Mouse (Mus musculus) CH12.LX (cell line): ENCODE measurements around the gene Olfr33. TPM values are rescaled to one million over a fixed set of nuclear protein-coding genes. Genes with fewer than 3 reads are reported as not detected.
A peak's percentile ranks its signal among the peaks of the same experiment; 100 is the strongest.

Experiments
- DNase-seq: peaks from one replicate; pipeline ENCODE4 v3.0.0-alpha.2; 2013; ENCODE audit errors: extremely low read depth
- H3K27ac ChIP-seq: 2 replicates; pipeline ENCODE4 v1.5.1; 2012; ENCODE audit warnings: low read depth, mild to moderate bottlenecking, control low read depth, moderate library complexity; ENCODE audit not compliant: insufficient read depth
- H3K27me3 ChIP-seq: replicated peaks from 2 replicates; pipeline ENCODE3; 2012; ENCODE audit warnings: inconsistent platforms
- H3K36me3 ChIP-seq, 2 experiments: replicated peaks in 1 of 2; 2 replicates each; pipeline versions ENCODE3 to v1.6.1; 2012; ENCODE audit warnings: inconsistent platforms in 1 of 2, low read length in 1 of 2, mild to moderate bottlenecking in 1 of 2, mixed read lengths in 1 of 2, moderate library complexity in 1 of 2; ENCODE audit not compliant: control insufficient read depth in 1 of 2, insufficient read depth in 1 of 2
- H3K4me1 ChIP-seq, 2 experiments: 2 replicates each; pipeline ENCODE4 v1.6.1; 2012; ENCODE audit warnings: inconsistent platforms in 1 of 2, moderate library complexity in 1 of 2; ENCODE audit not compliant: insufficient read depth in 2 of 2, control insufficient read depth in 1 of 2
- H3K4me2 ChIP-seq: 2 replicates; pipeline ENCODE4 v1.6.1; 2012; ENCODE audit warnings: low read depth, mild to moderate bottlenecking, control low read depth; ENCODE audit not compliant: poor library complexity, insufficient read depth, severe bottlenecking
- H3K4me3 ChIP-seq, 3 experiments: fragments of 150-350 bp in 1 of 3; sonication (generic) in 1 of 3; replicated peaks in 1 of 3; 2 replicates each; pipeline versions ENCODE3 to v1.5.1; 2011 to 2012; ENCODE audit warnings: low read depth in 2 of 3, low read length in 2 of 3, mild to moderate bottlenecking in 2 of 3, moderate library complexity in 2 of 3, control low read depth in 1 of 3, improper control_type of control experiment in 1 of 3, inconsistent platforms in 1 of 3, mixed read lengths in 1 of 3; ENCODE audit not compliant: poor library complexity in 1 of 3
- H3K79me2 ChIP-seq: replicated peaks from 2 replicates; pipeline ENCODE4 v1.6.1; 2012; ENCODE audit warnings: mild to moderate bottlenecking, moderate library complexity; ENCODE audit not compliant: control insufficient read depth, poor library complexity, insufficient read depth, severe bottlenecking; ENCODE audit errors: extremely low read depth
- H3K9ac ChIP-seq: 2 replicates; pipeline ENCODE4 v1.6.1; 2012; ENCODE audit warnings: low read depth, mild to moderate bottlenecking, control low read depth, moderate library complexity; ENCODE audit not compliant: insufficient read depth
- H3K9me3 ChIP-seq: replicated peaks from 2 replicates; pipeline ENCODE3; 2012; ENCODE audit warnings: low read length, inconsistent platforms, mixed read lengths
- CHD2 ChIP-seq: IDR thresholded peaks from 2 replicates; pipeline ENCODE4 v1.6.1; 2011; ENCODE audit warnings: low read length, improper control_type of control experiment
- E2F4 ChIP-seq: IDR thresholded peaks from 2 replicates; pipeline ENCODE4 v1.6.1; 2011; ENCODE audit warnings: low read depth, low read length, improper control_type of control experiment; ENCODE audit not compliant: insufficient replicate concordance
- ELF1 ChIP-seq: IDR thresholded peaks from 2 replicates; pipeline ENCODE4 v1.6.1; 2014; ENCODE audit warnings: low read depth, mild to moderate bottlenecking, inconsistent platforms, low read length, improper control_type of control experiment
- ETS1 ChIP-seq: conservative IDR thresholded peaks from 2 replicates; pipeline ENCODE4 v1.6.1; 2012; ENCODE audit warnings: low read depth, mild to moderate bottlenecking, inconsistent platforms, low read length, improper control_type of control experiment, moderate library complexity
- HCFC1 ChIP-seq: IDR thresholded peaks from 2 replicates; pipeline ENCODE4 v1.6.1; 2012; ENCODE audit warnings: low read depth, mild to moderate bottlenecking, inconsistent platforms, low read length, improper control_type of control experiment
- IRF4 ChIP-seq: IDR thresholded peaks from 2 replicates; pipeline ENCODE4 v1.6.1; 2014; ENCODE audit warnings: low read depth, mild to moderate bottlenecking, inconsistent platforms, low read length, improper control_type of control experiment
- KAT2A ChIP-seq: IDR thresholded peaks from 2 replicates; pipeline ENCODE4 v1.6.1; 2012; ENCODE audit warnings: low read length, improper control_type of control experiment, inconsistent platforms; ENCODE audit not compliant: insufficient replicate concordance
- MAFK ChIP-seq: IDR thresholded peaks from 2 replicates; pipeline ENCODE4 v1.6.1; 2011; ENCODE audit warnings: low read length, improper control_type of control experiment; ENCODE audit not compliant: insufficient replicate concordance
- MAX ChIP-seq: IDR thresholded peaks from 2 replicates; pipeline ENCODE4 v1.6.1; 2011; ENCODE audit warnings: low read length, improper control_type of control experiment
- MAZ ChIP-seq: IDR thresholded peaks from 2 replicates; pipeline ENCODE4 v1.6.1; 2012; ENCODE audit warnings: low read depth, mild to moderate bottlenecking, inconsistent platforms, low read length, improper control_type of control experiment, moderate library complexity
- MEF2A ChIP-seq: IDR thresholded peaks from 2 replicates; pipeline ENCODE4 v1.6.1; 2014; ENCODE audit warnings: low read depth, mild to moderate bottlenecking, inconsistent platforms, low read length, improper control_type of control experiment, borderline replicate concordance
- MXI1 ChIP-seq: IDR thresholded peaks from 2 replicates; pipeline ENCODE4 v1.6.1; 2011; ENCODE audit warnings: mild to moderate bottlenecking, low read depth, low read length, improper control_type of control experiment
- MYC ChIP-seq: IDR thresholded peaks from 2 replicates; pipeline ENCODE4 v1.6.1; 2011; ENCODE audit warnings: low read depth, mild to moderate bottlenecking, improper control_type of control experiment, low read length
- NELFE ChIP-seq: IDR thresholded peaks from 2 replicates; pipeline ENCODE4 v1.6.1; 2011; ENCODE audit warnings: low read depth, low read length, improper control_type of control experiment
- NRF1 ChIP-seq: IDR thresholded peaks from 2 replicates; pipeline ENCODE4 v1.6.1; 2014; ENCODE audit warnings: low read depth, mild to moderate bottlenecking, inconsistent platforms, low read length, improper control_type of control experiment, moderate library complexity
- POLR2A ChIP-seq: IDR thresholded peaks from 2 replicates; pipeline ENCODE4 v1.6.1; 2011; ENCODE audit warnings: low read depth, mild to moderate bottlenecking, improper control_type of control experiment, low read length
- SMC3 ChIP-seq: IDR thresholded peaks from 2 replicates; pipeline ENCODE4 v1.6.1; 2011; ENCODE audit warnings: low read depth, low read length, improper control_type of control experiment
- TBP ChIP-seq: conservative IDR thresholded peaks from 2 replicates; pipeline ENCODE4 v1.6.1; 2011; ENCODE audit warnings: low read depth, low read length, improper control_type of control experiment
- TCF12 ChIP-seq: IDR thresholded peaks from 2 replicates; pipeline ENCODE4 v1.6.1; 2014; ENCODE audit warnings: low read depth, mild to moderate bottlenecking, inconsistent platforms, low read length, improper control_type of control experiment
- UBTF ChIP-seq: IDR thresholded peaks from 2 replicates; pipeline ENCODE4 v1.6.1; 2012; ENCODE audit warnings: low read depth, mild to moderate bottlenecking, inconsistent platforms, low read length, improper control_type of control experiment, moderate library complexity
- USF1 ChIP-seq: IDR thresholded peaks from 2 replicates; pipeline ENCODE4 v1.6.1; 2014; ENCODE audit warnings: low read depth, mild to moderate bottlenecking, inconsistent platforms, low read length, improper control_type of control experiment
- USF2 ChIP-seq: conservative IDR thresholded peaks from 2 replicates; pipeline ENCODE4 v1.6.1; 2011; ENCODE audit warnings: low read depth, low read length, improper control_type of control experiment
- ZKSCAN1 ChIP-seq: IDR thresholded peaks from 2 replicates; pipeline ENCODE4 v1.6.1; 2012; ENCODE audit warnings: low read depth, inconsistent platforms, low read length, improper control_type of control experiment, borderline replicate concordance
- ZMIZ1 ChIP-seq: IDR thresholded peaks from 2 replicates; pipeline ENCODE4 v1.6.1; 2012; ENCODE audit warnings: low read depth, mild to moderate bottlenecking, inconsistent platforms, low read length, improper control_type of control experiment
- dilution Hi-C: fragments of 300-500 bp; cut with MboI; formaldehyde crosslinking; loops from 2 replicates; pipeline ENCODE4 v1.14.3; 2020; ENCODE audit warnings: low sequenced_read_pairs; ENCODE audit not compliant: extremely low pct_unique_long_range_greater_than_20kb, extremely low pct_ligation_motif_present
- in situ Hi-C: fragments of 300-500 bp; cut with MboI; formaldehyde crosslinking; loops from 3 replicates; pipeline ENCODE4 v1.14.3; 2019; ENCODE audit warnings: low sequenced_read_pairs, low pct_ligation_motif_present, low pct_unique_long_range_greater_than_20kb, mixed read lengths
- polyA plus RNA-seq: library from polyadenylated mRNA; unstranded; fragments of >175 nt; gene quantifications from 2 replicates; pipeline ENCODE4 v1.2.1, GENCODE M21; 2012; ENCODE audit warnings: low read depth; ENCODE audit not compliant: insufficient read length
- total RNA-seq, 2 experiments: library from RNA; depleted of rRNA; stranded (reverse); fragments of 300-350 nt in 1 of 2; fragments of >200 nt in 1 of 2; gene quantifications; 2 replicates each; pipeline ENCODE4 v1.2.3; 2012 to 2014

Gene Olfr33
- total and polyA plus RNA-seq, 3 experiments = not detected

GRCm38 (mm10) chr7:102686944-102687501 is 31.8 kb downstream of the Olfr33 start, which contains the start of gene Trim68:
Gene Trim68 (minus strand): TSS chr7:102687327.
- H3K4me2 ChIP-seq = peak within 1 kb of the TSS; percentile 68
- H3K9me3 ChIP-seq = no peaks in the 10 kb centered on the region
- peak within 1 kb of the TSS; percentile 68 for H3K9ac ChIP-seq
- dilution Hi-C loops = no loop called here
- no peaks in the 10 kb centered on the region for H3K79me2 ChIP-seq
- peaks cover 4 to 24% of the 10 kb centered on the region in 2 experiments for H3K36me3 ChIP-seq
- peak; percentile 72 for TF ChIP-seq HCFC1
- TF ChIP-seq ZKSCAN1 = no peak
- peak; percentile 75; the same call in 1 of the 2 replicates for TF ChIP-seq MAZ
- peak; percentile 87 for TF ChIP-seq POLR2A
- TF ChIP-seq NRF1 = peak; percentile 76
- peak; percentile 47; the same call in 1 of the 2 replicates for TF ChIP-seq MYC
- peak; percentile 78; the same call in 1 of the 2 replicates for TF ChIP-seq TBP
- TF ChIP-seq ZMIZ1 = peak; percentile 51; the same call in 1 of the 2 replicates
- TF ChIP-seq MAFK = no peak
- no peak for TF ChIP-seq USF2
- no peak for TF ChIP-seq USF1
- TF ChIP-seq ETS1 = no peak
- no peak for TF ChIP-seq SMC3
- TF ChIP-seq MXI1 = peak; percentile 53; the same call in 1 of the 2 replicates
- TF ChIP-seq UBTF = peak; percentile 81; the same call in 1 of the 2 replicates
- peak; percentile 74 for TF ChIP-seq CHD2
- peak; percentile 83 for TF ChIP-seq MAX
- peak; percentile 70; the same call in 1 of the 2 replicates for TF ChIP-seq NELFE
- TF ChIP-seq MEF2A = 0 out of 2 replicates have a peak, but pooled peaks have one; percentile 11
- 0 out of 2 replicates have a peak, but pooled peaks have one; percentile 22 for TF ChIP-seq E2F4
- peak; percentile 59; the same call in 1 of the 2 replicates for TF ChIP-seq TCF12
- peak; percentile 62; the same call in 1 of the 2 replicates for TF ChIP-seq KAT2A
- peak; percentile 93 for TF ChIP-seq ELF1
- no peak for TF ChIP-seq IRF4
- DNase-seq = peak; percentile 93
- no peaks in the 10 kb centered on the region for H3K27me3 ChIP-seq
- H3K4me1 ChIP-seq = peaks cover 0 to 13% of the 10 kb centered on the region in 2 experiments; a peak in 1 of 4 replicates
- H3K4me3 ChIP-seq = peak within 1 kb of the TSS; percentile 65 to 73 (median 69)
- in situ Hi-C loops = no loop called here
- H3K27ac ChIP-seq = no peak within 1 kb of the TSS
